Mouse (Mus musculus): ENCODE measurements at regions not wholly inside any gene's neighbourhood (a gene's known extent, or its start where the extent isn't known, plus 50 kb on each side); places are given as distances from the start of the nearest gene placed in this dataset.

DNA sequence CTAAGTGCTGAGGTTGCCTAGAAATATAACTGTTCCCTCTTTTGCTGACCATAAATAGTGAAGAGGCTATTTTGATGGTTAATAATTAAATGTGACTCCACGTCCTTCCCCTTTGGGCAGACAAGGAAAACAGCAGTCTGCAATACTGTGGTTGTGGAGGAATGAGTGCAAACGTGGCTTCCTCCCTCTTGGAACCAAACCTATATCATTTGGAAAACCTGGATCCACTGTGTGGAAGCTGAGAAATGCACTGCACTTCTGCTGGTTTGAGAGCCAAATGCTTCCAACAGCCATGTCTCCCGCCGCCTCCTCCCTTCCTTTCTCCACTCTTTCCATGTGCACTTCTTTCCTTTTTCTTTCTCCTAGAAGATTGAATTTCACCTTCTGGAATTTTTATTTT, 68.2 kb upstream of the Col1a2 start:
- no peak for TF ChIP-seq CTCF (IDR thresholded peaks at IDR 0.05; ENCODE audit: low read depth)
- no peak for TF ChIP-seq EP300 (IDR thresholded peaks at IDR 0.05; ENCODE audit: low read depth)
